Mouse (Mus musculus) kidney, adult 9 months (tissue): ENCODE data around the gene Rln3.

Source experiments
- DNase-seq: peaks from one replicate; pipeline ENCODE4 v3.0.0; 2022

Rln3 gene

DNA sequence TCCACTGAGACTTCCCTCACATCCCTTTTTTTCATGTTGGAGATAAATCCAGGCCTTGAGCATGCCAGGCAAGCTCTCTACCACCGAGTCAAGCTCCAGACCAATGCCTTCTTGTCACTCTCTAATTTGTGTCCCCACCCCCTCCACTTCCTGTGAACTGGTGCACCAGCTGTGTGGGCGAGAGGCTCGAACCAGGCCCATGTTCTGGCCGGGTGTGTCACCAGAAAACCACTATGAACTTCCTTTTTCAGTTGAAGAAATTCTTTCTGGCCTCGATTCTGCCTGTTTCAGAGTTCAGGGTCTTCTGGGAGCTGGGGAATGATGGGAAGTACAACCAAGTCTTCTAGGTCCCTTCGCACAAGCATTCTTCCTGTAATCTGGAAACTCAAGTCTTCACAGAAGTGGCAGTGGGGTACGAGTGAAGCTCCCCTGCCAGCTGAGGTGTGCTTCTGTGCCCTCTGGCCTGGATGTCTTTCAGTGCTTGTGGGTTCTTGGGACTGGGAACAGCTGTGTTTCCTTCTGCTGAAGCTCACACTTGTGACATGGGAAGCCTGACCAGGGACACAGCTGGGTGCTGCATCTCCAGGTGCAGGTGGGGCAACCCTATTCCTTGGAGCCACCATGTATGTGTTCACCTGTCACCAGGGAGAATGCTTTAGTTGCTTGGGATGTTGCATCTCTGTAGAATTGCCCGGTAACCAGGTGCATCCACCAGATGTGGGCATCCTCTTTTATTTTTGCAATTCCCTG lies 19.2 kb upstream of the Rln3 start:
- peak; percentile 27 for DNase-seq

DNA sequence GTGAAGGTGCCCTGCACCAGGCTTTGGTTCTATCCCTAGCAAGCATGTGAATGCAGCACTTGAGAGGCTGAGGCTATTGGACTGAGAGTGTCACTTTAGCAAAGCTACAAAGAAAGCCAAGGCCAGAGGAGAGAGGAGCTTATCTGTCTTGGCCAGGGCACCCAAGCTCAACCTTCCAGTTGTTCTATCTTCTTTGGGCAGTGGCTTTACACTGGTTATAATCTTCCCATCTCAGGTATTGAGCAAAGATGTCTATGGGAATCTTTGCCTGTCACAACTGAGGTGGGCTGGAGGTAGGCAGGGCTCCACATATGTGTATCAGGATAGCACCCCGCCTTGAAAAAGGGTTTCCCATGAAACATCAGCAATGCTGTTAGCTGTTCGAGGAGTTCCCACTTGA lies 15.4 kb upstream of the Rln3 start:
- DNase-seq = no peak

DNA sequence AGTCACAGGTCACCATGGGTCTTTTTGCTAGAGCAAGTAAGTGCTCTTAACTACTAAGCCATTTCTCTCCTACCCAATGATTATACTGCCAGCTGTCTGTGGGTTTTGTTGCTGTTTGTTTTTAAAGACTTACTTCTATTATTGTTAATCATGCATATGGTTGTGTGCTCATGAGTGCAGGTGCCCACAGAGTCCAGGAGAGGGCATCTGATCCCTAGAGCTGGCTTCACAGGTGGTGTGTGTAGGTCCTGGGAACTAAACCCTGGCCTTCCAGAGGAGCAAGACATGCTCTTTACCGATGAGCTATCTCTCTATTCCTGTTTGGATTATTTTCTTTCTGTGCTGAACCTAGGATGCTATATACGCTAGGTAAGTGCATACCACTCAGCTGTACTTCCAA lies 14.4 kb upstream of the Rln3 start:
- DNase-seq = no peak

DNA sequence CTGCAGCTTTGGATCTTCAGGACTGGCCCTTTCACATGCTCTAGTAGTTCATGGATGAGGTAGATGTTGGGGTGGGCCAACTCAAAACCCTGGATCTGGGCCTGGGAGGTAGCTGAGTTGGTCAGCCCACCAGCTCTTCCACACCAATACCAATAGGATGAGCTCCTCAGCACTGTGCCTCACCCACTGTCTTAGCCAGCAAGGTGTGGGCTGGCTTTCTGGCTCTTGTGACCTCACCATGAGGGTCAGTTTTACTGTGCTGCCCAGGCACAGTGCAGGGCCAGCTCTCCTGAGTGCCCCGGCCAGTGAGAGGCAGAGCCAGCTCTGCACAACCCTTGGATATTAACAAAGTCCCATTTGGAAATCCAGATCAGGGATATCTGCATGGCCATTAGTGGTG lies 13.0 kb upstream of the Rln3 start:
- no peak for DNase-seq

DNA sequence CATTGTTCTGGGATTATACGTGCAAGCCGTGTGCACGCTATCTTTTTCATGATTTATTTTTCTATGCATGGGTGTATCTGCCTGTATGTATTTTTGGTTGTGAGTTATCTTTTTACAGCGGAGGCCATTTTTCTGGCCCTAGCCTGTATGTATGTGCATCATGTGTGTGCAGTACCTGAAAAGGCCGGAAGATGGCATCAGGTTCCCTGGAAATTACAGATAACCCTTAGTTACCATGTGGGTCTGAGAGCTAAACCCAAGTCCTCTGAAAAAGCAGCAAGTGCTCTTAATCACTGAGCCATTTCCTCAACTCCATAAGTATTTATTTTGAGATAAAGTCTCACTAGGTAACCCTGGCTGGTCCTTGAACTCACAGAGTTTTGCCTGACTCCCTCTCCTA lies 8.4 kb upstream of the Rln3 start:
- no peak for DNase-seq

DNA sequence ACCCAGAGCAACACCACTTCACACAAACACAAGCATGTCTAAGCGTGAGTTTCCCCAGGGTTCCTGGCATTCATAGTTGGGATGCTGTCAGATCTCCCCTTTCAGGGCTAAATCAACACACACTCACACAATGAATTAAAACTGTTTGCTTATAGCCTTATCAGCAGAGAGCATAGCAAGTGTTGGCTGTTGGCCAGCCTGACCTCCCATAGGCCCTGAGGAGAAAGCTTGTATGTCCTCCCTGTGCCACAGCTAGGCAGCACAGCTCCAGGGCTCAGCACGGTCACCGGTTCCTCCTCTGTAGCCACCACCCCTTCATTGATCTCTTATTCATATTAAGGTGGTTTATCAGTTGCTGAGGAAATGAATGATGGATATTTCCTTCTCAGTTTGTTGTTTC lies 7.9 kb upstream of the Rln3 start:
- DNase-seq = no peak

DNA sequence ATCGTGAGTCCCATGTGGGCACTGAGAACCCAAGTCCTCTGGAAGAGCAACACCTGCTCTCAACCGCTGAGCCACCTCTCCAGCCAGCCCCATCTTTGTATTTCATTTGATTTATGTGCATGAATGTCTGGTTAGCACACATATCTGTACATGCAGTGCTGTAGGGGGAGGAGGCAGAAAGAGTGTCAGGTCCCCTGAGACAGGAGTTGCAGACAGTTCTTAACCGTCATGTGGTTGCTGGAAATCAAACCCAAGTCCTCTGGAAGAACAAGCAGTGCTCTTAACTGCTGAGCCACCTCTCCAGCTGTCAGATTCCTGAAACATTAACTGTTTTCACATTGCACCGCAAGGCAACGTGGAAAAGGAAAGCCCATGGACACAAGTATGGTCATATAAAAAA lies 3.4 kb upstream of the Rln3 start:
- no peak for DNase-seq

DNA sequence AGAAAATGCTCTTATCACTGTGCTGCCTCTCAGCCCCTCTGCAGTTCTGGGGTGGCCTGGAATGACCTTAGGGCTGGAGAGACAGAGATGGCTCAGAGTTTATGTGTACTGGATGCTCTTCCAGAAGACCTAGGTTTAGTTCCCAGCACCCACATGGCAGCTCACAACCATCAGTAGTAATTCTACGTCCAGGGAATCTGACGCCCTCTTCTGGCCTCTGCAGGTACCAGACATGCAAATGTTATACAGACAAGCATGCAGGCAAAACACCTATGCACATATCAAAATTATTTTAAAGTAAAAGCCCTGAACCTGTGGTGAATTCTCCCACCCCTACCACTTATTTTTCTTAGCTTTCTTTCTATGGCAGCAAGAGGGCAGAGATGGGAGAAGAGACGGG lies 1.7 kb upstream of the Rln3 start:
- DNase-seq = no peak

DNA sequence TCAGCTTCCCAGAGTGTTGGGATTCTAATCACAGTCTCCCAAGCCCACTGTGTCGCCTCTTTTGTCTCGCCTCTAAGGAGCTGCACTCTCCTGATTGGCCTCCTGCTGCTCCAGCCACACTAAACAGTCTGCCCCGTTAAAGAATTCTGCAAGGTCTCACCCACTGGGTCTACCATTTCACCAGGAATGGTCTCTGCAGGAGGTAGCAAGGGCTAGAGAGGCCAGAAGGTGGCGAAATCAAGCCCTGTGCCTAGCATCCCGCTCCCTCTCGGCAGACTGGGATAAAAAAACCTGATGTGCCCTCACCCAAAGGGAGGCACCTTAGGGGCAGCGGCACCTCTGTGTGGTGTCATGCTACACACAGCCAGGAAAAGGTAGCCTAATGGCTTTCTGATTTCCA lies 697 bp downstream of the Rln3 start:
- no peak for DNase-seq

DNA sequence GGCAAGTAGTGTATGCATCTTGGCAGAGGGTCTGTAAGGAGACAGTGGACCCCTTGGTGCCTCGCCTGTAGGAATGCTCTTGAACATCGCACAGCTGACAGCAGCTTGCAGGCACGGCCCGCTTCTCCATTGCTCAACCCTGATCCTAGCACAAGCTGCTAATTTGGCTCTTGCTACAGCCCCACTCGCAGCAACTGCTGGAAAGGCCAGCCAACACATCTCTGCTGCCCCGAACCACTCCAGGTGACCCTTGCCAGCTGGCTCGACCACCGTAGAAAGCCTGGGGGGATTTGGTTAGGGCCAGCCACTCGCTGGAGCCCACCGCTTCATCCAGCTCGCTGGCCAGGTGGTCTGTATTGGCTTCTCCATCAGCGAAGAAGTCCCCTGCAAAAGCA lies 1.9 kb downstream of the Rln3 start:
- DNase-seq = no peak

DNA sequence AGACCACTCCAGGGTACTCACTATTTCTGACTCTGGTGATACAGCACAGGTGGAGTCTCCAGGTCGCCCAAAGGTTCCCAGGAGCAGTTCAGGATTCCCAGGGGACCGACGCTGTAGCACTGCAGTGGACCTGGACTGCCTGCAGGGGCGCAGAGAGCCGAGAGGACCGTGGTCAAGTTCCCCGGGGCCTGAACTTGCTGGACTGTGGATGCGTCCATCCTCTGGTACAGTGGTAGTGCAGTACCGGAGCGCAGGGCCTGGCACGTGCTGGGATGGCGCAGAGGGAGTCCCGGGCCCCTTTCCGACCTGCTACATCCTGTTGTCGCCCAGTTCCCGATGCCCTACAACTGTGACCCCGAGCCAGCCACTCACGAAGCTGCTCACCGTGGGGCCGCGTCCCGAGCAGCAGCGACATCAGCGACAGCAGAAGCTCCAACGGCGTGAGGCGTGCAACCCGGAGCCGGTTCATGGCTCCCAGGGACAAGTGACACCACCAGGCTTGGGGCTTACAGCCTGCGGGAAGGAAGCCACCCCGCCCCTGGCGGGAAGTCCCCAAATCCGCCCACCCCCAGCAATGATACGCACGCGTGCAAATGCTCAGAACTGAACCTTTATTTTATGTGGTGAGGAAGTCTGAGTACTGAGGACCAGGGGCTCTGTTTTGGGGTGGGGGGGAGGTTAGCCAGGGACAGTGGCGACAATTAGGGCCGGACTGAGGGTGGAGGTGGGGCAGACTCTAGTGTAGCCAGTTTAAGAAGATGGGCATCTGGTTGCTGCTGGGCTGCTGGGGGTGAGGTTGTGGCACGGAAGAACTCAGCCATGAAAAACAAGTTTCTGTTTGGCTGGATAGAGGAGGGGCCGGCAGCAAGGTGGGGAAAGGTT lies 2.5 kb downstream of the Rln3 start, which contains the start of gene Il27ra:
Il27ra (minus strand) TSS at position 524 of the 882 bp plus-strand sequence.
- DNase-seq = peak; percentile 74

DNA sequence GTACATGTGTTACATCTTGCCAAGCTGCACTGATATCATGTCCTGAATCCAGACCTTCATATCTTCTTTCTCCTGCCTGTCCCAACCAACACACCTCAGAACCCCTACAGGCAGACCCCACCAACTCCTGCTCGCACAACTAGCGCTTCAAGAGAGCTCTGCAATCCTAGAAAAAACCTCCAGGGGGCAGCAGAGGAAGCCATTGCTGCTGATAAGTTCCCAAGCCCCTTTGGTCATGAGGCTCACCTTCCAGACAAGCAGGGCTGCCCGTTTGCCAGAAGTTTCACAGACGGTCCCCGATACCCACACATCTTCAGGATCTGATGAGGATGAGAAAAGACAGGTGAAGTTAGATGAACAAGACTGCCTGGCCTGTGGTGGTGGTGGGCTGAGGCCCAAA lies 5.8 kb downstream of the Rln3 start:
- DNase-seq = peak; percentile 82

DNA sequence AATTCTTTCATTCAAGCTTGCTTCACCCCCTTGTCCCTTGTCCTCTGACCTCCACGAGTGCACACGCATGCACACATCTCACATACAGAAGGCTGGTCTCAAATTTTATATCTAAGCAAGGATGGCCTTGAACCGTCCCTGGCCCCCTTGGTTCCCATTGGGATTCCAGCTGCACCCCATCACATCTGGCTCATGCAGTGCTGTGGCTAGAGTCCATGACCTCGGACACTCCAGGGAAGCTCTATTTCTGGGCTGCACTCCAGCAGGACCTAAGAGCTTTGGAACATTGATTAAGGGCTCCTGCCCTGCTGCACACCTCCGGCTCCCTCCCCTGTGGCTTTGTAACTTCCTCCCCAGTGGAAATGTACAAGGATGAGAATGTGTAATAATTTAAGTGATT lies 6.8 kb downstream of the Rln3 start:
- DNase-seq = peak; percentile 52

DNA sequence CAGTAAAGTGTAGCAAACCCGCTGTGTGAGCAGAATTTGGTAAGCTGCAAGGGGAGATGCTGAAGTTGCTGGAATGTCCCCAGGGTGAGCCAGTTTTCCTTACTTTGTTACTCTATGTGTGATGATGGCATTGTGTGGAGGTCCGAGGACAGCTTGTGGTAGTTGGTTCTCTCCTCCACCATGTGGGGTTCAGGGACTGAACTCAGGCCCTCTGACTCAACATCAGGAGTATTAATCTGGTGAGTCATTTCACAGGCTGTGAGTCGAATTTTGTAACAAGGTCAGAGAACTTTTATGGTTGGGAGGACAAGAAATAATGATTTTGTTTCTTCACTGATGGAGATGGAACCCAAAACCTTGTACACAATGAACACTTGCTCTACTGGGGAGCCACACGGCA lies 12.0 kb downstream of the Rln3 start:
- no peak for DNase-seq

DNA sequence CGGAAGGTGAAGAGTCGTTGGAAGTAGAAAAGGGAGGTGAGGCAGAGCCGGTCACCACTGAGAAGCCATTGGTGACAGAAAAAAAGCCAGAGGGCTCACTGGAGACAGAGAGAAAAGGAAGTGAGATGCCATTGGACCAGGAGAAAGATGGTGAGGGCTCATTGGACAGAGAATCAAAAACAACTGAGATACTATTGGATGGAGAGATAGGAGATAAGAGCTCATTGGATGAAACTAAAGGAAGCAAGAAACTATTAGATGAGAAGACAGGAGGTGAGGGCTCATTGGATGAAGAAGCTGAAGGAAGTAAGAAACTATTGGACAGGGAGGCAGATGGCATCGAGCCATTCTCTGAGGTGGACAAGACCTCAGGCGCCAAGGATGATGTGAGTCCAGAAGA lies 15.5 kb downstream of the Rln3 start:
- DNase-seq = no peak

DNA sequence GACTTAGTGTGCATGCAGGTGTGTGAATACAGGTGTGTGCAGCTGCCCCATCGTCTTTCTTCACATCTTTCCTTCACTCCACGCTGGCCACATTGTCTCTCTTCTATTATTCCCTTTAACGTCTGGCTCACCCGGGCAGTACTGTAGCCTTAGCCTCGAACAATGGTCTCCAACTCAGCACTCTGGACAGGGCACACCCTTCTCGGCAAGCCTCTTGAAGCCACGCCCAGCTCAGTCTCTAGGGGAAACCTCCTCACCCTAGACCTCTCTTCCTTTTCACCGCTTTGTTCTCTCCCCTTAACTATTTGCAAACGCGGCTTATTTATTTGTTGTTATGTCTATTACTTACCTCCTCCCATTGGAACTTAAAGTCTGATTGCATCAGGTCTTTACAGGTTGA lies 17.4 kb downstream of the Rln3 start:
- no peak for DNase-seq

DNA sequence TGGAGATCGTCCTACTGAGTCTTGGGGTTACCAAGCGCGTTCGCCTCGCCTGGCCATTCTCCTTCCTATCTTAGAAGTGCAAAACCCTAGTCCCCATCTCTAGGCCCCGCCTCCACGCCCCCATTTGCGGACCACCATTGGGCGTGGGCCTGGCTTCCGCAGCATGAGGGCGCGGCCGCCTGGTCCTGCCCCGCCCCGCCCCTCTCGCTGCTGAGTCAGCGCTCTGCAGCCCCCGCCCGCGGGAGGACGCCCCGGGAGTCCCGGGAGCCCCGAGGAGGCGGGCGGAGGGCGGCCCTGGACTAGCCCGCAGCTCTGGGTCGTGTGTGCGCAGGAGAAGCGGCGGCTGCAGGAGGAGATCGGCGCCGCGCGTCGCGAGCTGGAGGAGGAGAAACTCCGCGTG lies 18.9 kb downstream of the Rln3 start:
- DNase-seq = no peak

DNA sequence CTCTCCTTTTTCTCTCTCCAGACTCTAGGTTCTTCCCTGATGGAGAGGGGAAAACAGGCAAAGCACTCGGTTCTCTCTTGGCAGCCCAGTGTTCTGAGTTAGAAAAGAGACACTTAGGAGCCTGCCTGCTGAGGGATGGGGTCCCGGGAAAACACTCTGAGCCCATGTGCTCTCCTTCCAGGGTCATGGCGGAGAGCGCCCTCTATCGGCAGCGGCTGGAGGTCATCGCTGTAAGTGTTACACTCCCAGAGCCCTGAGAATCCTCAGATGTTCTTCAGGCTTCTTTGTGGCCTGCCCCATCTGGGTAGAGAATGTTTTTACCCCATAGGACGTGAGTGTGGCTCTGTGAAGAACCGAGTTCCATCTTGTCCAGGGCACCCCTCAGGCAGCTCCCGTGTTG lies 20.6 kb downstream of the Rln3 start:
- peak; percentile 78 for DNase-seq

DNA sequence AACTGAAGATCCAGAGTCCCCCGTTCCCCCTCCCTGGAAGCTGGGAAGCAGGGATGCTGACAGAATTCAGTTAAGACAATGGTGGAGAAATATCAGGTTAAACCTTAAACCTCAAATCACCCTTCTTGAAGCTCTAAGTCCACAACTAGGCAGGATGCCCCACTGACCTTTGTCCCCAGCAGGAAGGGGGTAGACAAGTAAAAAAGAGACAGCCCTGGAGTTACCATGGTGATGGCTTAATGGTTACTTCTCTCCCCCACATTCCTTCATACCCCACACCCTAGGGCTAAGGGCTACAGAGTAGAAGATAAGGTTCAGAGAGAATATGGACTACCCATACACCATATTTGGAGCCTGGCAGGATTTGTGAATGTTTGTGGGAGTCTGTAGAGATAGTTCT lies 21.2 kb downstream of the Rln3 start:
- DNase-seq = peak; percentile 94

DNA sequence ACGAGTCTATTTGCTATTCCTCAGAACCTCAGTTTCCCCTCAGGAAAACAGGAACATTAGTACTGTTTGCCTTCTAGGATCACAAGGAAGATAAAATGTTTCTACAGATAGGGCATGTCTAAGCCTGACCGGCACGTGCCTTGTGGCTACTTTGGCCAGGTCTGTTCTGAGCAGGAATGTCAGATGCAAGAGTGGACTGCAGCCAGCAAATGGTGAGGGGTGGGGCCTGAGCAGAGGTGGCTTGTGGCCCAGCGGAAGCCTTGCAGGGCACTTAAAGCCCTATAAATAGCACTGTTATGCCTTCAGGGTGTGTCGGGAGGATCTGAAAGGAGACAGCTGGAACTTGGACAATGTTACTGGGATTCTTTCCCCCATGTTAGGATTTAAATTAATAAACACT lies 21.7 kb downstream of the Rln3 start:
- DNase-seq = peak; percentile 92

DNA sequence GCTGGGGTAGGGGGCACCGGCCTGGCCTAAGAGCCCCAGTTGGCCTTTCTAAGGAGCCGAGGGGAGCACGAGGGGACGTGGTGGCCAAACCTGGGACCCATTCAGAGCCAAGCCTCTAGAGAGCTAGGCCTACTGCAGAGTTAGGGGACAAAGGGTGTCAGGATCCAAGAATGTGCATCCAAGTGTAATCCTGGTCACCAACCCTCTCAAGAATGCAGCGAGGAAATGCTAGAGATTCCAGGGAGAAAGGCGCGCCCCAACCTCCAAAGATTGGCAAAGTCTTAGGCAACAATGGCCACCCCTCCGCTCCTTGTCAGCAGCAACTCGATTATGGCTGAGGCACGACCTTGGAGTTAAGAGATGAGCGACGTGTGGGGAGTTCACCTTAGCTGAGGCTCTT lies 23.2 kb downstream of the Rln3 start:
- DNase-seq = no peak

DNA sequence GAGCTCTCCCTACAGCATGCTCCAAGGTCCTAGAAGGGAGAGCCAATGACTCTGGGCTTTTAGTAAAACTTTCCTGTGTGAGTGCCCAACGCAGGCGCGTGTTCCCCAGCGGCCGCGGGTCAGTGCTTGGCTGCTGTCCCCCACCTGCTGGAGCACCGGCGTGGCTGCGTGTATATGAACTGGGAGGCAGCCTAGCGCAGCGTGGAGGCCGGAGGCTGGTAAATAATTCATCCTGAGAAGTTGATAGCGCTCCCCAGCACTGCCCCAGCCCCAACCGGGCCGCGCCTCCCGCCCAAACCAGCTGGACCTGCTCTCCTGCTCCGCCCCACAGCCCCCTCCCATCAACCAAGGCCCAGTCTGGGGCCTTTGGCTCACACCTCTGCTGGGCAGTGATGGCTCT lies 23.7 kb downstream of the Rln3 start, which contains the start of gene Palm3:
Palm3 (plus strand) TSS at position 376 of the 400 bp plus-strand sequence.
- DNase-seq = peak; percentile 85

DNA sequence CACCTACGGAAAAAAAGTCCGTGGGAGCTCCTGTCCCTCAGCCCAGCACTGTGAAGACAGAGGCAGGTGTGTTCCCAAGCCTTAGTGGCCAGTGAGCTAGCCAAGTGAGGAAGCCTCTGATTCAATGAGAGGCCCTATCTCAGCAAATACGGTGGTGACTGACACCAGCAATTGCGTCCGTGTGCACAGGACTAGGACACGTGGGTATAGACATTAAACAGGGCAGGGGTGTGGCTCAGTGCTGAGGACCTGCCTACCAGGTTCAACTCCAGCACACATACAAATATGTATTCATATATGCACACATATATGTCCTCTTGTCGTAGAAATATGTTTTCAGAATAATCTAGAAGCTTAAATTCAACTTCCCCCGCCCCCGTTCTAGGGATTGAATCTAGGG lies 25.1 kb downstream of the Rln3 start:
- no peak for DNase-seq

DNA sequence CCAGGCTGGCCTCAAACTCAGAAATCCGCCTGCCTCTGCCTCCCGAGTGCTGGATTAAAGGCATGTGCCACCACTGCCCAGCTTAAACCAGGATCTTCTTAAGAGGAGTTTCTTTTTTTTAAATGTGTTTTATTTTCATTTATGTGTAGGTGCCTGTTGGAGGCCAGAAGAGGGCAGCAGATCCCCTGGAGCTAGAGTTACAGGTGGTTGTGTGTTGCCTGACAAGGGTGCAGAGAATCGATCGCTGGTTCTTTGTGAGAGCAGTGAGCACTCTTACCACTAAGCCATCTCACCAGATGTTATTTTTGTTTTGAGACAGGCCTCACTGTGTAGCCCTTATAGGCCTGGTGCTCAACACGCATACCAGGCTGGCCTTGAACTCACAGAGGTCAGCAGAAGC lies 29.0 kb downstream of the Rln3 start:
- DNase-seq = no peak
